Mouse (Mus musculus): Measurements from ENCODE around the gene Tnrc6b.

Tnrc6b gene

DNA sequence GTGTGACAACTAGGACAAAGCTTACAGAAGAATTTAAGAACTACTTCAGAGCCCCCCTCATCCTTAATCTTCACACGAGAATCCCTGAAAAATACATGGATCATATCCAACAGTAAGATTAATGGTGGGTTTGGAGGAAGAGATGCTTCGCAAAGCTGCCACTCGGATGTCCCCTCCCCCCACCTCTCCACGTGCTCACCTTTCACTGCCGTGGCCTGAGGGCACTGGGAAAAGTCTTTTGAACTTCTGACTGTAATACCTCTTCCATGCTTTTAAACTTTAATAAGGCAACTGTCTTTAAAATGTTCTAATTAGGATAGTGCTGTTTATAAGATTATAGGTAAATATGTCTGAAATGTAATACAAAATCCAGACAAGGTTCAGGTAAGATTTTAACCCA is 263.2 kb downstream of the Tnrc6b start:
- no peak for DNase-seq (ENCODE audit: low spot score in 2 of 2)

DNA sequence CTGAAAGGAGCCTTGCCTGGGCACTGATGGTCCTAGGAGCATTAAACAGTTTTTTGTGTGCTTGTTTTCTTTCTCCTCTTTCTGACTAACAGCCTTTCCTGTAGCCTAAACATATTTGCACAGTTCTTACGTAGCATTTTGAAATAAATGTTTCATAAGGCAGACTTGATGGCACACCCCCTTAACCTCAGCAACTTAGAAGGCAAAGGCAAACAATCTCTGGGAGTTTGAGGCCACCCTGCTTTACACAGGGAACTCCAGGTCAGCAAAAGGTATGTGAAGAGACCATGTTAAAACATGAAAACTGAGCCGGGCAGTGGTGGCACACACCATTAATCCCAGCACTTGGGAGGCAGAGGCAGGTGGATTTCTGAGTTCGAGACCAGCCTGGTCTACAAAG is 264.6 kb downstream of the Tnrc6b start:
- no peak for DNase-seq (ENCODE audit: low spot score in 2 of 2)

DNA sequence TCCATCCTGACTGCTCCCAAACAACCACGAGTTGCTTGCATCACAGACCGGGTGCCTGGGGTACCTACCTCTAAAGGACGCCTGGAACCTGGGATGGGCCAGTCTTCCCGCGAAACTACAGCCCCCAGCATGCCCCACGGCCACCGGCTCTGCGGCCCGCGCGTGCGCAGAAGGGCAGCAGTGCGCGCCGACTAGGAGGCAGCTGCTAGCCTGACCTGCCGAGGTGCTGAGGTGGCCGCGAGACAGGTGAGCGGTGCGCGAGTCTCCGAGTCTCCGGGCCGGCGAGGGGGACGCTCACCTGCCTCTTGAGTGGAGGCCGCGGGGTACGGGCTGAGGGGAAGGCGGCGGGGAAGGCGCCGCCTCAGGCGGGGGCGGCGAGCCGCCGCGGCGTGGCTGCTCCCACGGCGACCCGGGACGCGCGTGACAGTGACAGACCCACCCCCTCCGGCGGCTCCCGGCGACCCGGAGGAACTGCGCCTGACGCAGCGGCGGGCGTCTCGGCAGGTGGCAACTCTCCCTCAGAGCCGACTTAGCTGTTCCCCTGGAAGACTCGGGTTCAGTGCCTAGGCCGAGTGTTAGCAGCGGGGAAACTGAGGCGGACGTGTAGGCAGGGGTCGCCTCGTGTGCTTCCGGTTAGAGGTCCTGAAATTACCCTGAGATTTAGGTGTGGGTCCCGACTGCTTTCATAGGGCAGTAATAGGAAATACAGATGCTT is 266.7 kb downstream of the Tnrc6b start, which contains the start of gene Sgsm3:
Gene Sgsm3 (plus strand): TSS at position 146 of the 715 bp plus-strand sequence.
- DNase-seq (ENCODE audit: low spot score in 2 of 2) = peak; percentile 77 to 80

GRCm38 (mm10) chr15:80979611-80980010 is 268.5 kb downstream of the Tnrc6b start:
- no peak for DNase-seq (ENCODE audit: low spot score in 2 of 2)

GRCm38 (mm10) chr15:80981176-80981575 is 270.1 kb downstream of the Tnrc6b start:
- no peak for DNase-seq (ENCODE audit: low spot score in 2 of 2)

GRCm38 (mm10) chr15:80983264-80983663 is 272.2 kb downstream of the Tnrc6b start:
- DNase-seq (ENCODE audit: low spot score in 2 of 2) = no peak

- DNase-seq (ENCODE audit: low spot score in 2 of 2) = no peak
These were observed 277.2 kb downstream of the Tnrc6b start for GRCm38 (mm10) chr15:80988331-80988730.

- no peak for DNase-seq (ENCODE audit: low spot score in 2 of 2)
These were observed 278.6 kb downstream of the Tnrc6b start for GRCm38 (mm10) chr15:80989712-80990111.

All from heart, adult 9 months (tissue).